Mouse (Mus musculus): ENCODE measurements at regions not wholly inside any gene's neighbourhood (a gene's known extent, or its start where the extent isn't known, plus 50 kb on each side); places are given as distances from the start of the nearest gene placed in this dataset.

- TF ChIP-seq CTCF (IDR thresholded peaks at IDR 0.05) (no peak), EP300 (IDR thresholded peaks at IDR 0.05) (no peak)
- Histone ChIP-seq H3K9me3 (ENCODE audit: low read length) (no peaks in the 10 kb centered on the region), H3K4me3 (ENCODE audit: low read depth, low read length) (no peak overlapping the region), H3K36me3 (ENCODE audit: insufficient read depth, low read length) (no peaks in the 10 kb centered on the region), H3K4me2 (replicated peaks; ENCODE audit: low read depth, low read length) (no peak overlapping the region), H3K27me3 (replicated peaks; ENCODE audit: insufficient read depth, low read length) (no peaks in the 10 kb centered on the region), H3K9ac (replicated peaks; ENCODE audit: low read depth) (no peak overlapping the region), H3K27ac (ENCODE audit: low read length) (no peak overlapping the region), H3K4me1 (ENCODE audit: insufficient read depth, low read depth, low read length) (no peaks in the 10 kb centered on the region)
- WGBS = 74% methylated on average over 6 of the region's 6 CpGs
- DNase-seq (ENCODE audit: low spot score) (no peak), ATAC-seq (no peak)
Observed at GRCm38 (mm10) chr2:94590494-94590893, 152.6 kb upstream of the Api5 start.

GRCm38 (mm10) chr2:94587255-94587654 is 149.3 kb upstream of the Api5 start:
- Histone ChIP-seq H3K27me3 (replicated peaks; ENCODE audit: insufficient read depth, low read length) (no peaks in the 10 kb centered on the region), H3K4me1 (ENCODE audit: insufficient read depth, low read depth, low read length) (no peaks in the 10 kb centered on the region), H3K4me3 (ENCODE audit: low read depth, low read length) (no peak overlapping the region), H3K27ac (ENCODE audit: low read length) (no peak overlapping the region), H3K4me2 (replicated peaks; ENCODE audit: low read depth, low read length) (no peak overlapping the region), H3K36me3 (ENCODE audit: insufficient read depth, low read length) (no peaks in the 10 kb centered on the region), H3K9me3 (ENCODE audit: low read length) (no peaks in the 10 kb centered on the region), H3K9ac (replicated peaks; ENCODE audit: low read depth) (no peak overlapping the region)
- no peak for TF ChIP-seq CTCF (IDR thresholded peaks at IDR 0.05)
- TF ChIP-seq EP300 (IDR thresholded peaks at IDR 0.05) = no peak
- no peak for ATAC-seq
- DNase-seq (ENCODE audit: low spot score) = no peak
- WGBS = 73% methylated on average over 1 of the region's 1 CpGs

- ATAC-seq (no peak), DNase-seq (ENCODE audit: low spot score) (no peak)
- Histone ChIP-seq H3K27ac (ENCODE audit: low read length) (no peak overlapping the region), H3K4me1 (ENCODE audit: insufficient read depth, low read depth, low read length) (no peaks in the 10 kb centered on the region), H3K27me3 (replicated peaks; ENCODE audit: insufficient read depth, low read length) (no peaks in the 10 kb centered on the region), H3K4me2 (replicated peaks; ENCODE audit: low read depth, low read length) (no peak overlapping the region), H3K4me3 (ENCODE audit: low read depth, low read length) (no peak overlapping the region), H3K36me3 (ENCODE audit: insufficient read depth, low read length) (no peaks in the 10 kb centered on the region), H3K9me3 (ENCODE audit: low read length) (no peaks in the 10 kb centered on the region), H3K9ac (replicated peaks; ENCODE audit: low read depth) (no peak overlapping the region)
- 75% methylated on average over 3 of the region's 3 CpGs for WGBS
- TF ChIP-seq EP300 (IDR thresholded peaks at IDR 0.05) = no peak
- TF ChIP-seq CTCF (IDR thresholded peaks at IDR 0.05) = no peak
Observed at GRCm38 (mm10) chr2:94571646-94572045, 133.7 kb upstream of the Api5 start.

- WGBS = 85% methylated on average over 3 of the region's 3 CpGs
- ATAC-seq = no peak
Observed at GRCm38 (mm10) chr2:94541230-94541905, 103.4 kb upstream of the Api5 start.

GRCm38 (mm10) chr2:94536631-94537030 is 98.7 kb upstream of the Api5 start:
- ATAC-seq = no peak
- no peaks in the 10 kb centered on the region for H3K27me3 ChIP-seq (replicated peaks; ENCODE audit: insufficient read depth, low read length)
- 67% methylated on average over 4 of the region's 4 CpGs for WGBS

More at GRCm38 (mm10) chr2:94541230-94541905, 103.4 kb upstream of the Api5 start:
- Histone ChIP-seq H3K9me3 (ENCODE audit: low read length) (no peaks in the 10 kb centered on the region), H3K27me3 (replicated peaks; ENCODE audit: insufficient read depth, low read length) (no peaks in the 10 kb centered on the region), H3K27ac (ENCODE audit: low read length) (no peak overlapping the region), H3K4me3 (ENCODE audit: low read depth, low read length) (no peak overlapping the region), H3K4me2 (replicated peaks; ENCODE audit: low read depth, low read length) (no peak overlapping the region), H3K4me1 (ENCODE audit: insufficient read depth, low read depth, low read length) (no peaks in the 10 kb centered on the region), H3K36me3 (ENCODE audit: insufficient read depth, low read length) (no peaks in the 10 kb centered on the region), H3K9ac (replicated peaks; ENCODE audit: low read depth) (no peak overlapping the region)
- DNase-seq (ENCODE audit: low spot score) = no peak
- TF ChIP-seq EP300 (IDR thresholded peaks at IDR 0.05) (no peak), CTCF (IDR thresholded peaks at IDR 0.05) (no peak)

GRCm38 (mm10) chr2:94531175-94531574 is 93.2 kb upstream of the Api5 start:
- Histone ChIP-seq H3K27me3 (replicated peaks; ENCODE audit: insufficient read depth, low read length) (no peaks in the 10 kb centered on the region), H3K9me3 (ENCODE audit: low read length) (no peaks in the 10 kb centered on the region), H3K36me3 (ENCODE audit: insufficient read depth, low read length) (no peaks in the 10 kb centered on the region), H3K4me1 (ENCODE audit: insufficient read depth, low read depth, low read length) (no peaks in the 10 kb centered on the region), H3K9ac (replicated peaks; ENCODE audit: low read depth) (no peak overlapping the region), H3K4me3 (ENCODE audit: low read depth, low read length) (no peak overlapping the region), H3K27ac (ENCODE audit: low read length) (no peak overlapping the region), H3K4me2 (replicated peaks; ENCODE audit: low read depth, low read length) (no peak overlapping the region)
- no peak for ATAC-seq
- no peak for DNase-seq (ENCODE audit: low spot score)
- TF ChIP-seq EP300 (IDR thresholded peaks at IDR 0.05) (no peak), CTCF (IDR thresholded peaks at IDR 0.05) (no peak)
- WGBS = 49% methylated on average over 5 of the region's 5 CpGs

More at GRCm38 (mm10) chr2:94536631-94537030, 98.7 kb upstream of the Api5 start:
- Histone ChIP-seq H3K27ac (ENCODE audit: low read length) (no peak overlapping the region), H3K36me3 (ENCODE audit: insufficient read depth, low read length) (no peaks in the 10 kb centered on the region), H3K4me1 (ENCODE audit: insufficient read depth, low read depth, low read length) (no peaks in the 10 kb centered on the region), H3K9ac (replicated peaks; ENCODE audit: low read depth) (no peak overlapping the region), H3K4me2 (replicated peaks; ENCODE audit: low read depth, low read length) (no peak overlapping the region), H3K9me3 (ENCODE audit: low read length) (no peaks in the 10 kb centered on the region), H3K4me3 (ENCODE audit: low read depth, low read length) (no peak overlapping the region)
- no peak for DNase-seq (ENCODE audit: low spot score)
- TF ChIP-seq CTCF (IDR thresholded peaks at IDR 0.05) (no peak), EP300 (IDR thresholded peaks at IDR 0.05) (no peak)
